Mouse (Mus musculus) splenic B cell, adult 2 months (primary cell): ENCODE results near the gene Zfp981.
"Not testable (repeated sequence)": the region's sequence is repeated elsewhere in the genome, so short reads cannot be mapped to it uniquely, and the experiment has no call there.

Source experiments
- DNase-seq: peaks from one replicate; pipeline ENCODE4 v3.0.0-alpha.2; 2011; ENCODE audit warnings: low read depth, low spot score
- H3K27me3 ChIP-seq: 2 replicates; pipeline ENCODE4 v1.6.1; 2012; ENCODE audit warnings: mild to moderate bottlenecking, low read length, moderate library complexity, mixed read lengths; ENCODE audit not compliant: control insufficient read depth, poor library complexity, insufficient read depth, severe bottlenecking
- H3K36me3 ChIP-seq: 2 replicates; pipeline ENCODE4 v1.6.1; 2012; ENCODE audit warnings: mild to moderate bottlenecking, low read length, moderate library complexity, mixed read lengths; ENCODE audit not compliant: control insufficient read depth, poor library complexity, insufficient read depth, severe bottlenecking

Zfp981 gene

GRCm38 (mm10) chr4:146509029-146509428 is 7.2 kb downstream of the Zfp981 start:
- not testable (repeated sequence) for H3K27me3 ChIP-seq, H3K36me3 ChIP-seq, DNase-seq

DNA sequence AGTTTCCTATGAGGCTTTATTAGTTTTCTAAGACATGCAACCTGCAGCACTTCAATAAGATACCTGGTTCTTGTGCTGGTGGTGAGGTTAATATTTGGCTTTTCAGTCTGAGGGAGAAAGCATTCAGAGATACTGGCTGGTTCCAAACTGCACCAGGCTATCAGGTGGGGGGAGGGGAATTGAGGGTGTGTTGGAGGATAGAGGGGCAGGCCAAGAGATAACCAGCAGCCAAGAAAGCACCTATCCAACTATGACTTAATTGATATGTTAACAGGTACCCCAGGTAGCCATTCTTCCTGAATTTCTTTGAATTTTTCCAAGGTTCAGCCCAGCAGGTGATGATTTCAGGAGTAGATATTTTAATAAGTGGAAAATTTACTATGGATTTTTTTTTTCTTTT is 10.0 kb downstream of the Zfp981 start:
- H3K27me3 ChIP-seq, DNase-seq, H3K36me3 ChIP-seq: not testable (repeated sequence)

DNA sequence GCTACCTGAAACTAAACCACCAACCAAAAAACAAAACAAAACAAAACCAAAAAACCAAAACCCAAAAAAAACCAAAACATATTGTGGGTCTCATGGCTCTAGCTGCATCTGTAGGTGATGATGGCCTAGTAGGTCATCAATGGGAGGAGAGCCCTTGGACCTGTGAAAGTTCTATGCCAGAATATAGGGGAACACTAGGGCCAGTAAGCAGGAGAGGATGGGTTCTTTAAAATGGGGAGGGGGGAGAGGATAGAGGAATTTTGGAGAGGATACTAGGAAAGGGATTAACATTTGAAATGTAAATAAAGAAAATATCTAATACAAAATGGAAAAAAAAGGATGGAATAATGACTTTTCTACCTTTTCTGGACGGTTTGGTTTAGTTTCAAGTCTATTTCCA is 14.6 kb downstream of the Zfp981 start:
- Histone ChIP-seq H3K36me3 (no peaks in the 10 kb centered on the region), H3K27me3 (no peaks in the 10 kb centered on the region)
- DNase-seq = no peak

GRCm38 (mm10) chr4:146517150-146517549 is 15.3 kb downstream of the Zfp981 start:
- not testable (repeated sequence) for H3K27me3 ChIP-seq, DNase-seq, H3K36me3 ChIP-seq

DNA sequence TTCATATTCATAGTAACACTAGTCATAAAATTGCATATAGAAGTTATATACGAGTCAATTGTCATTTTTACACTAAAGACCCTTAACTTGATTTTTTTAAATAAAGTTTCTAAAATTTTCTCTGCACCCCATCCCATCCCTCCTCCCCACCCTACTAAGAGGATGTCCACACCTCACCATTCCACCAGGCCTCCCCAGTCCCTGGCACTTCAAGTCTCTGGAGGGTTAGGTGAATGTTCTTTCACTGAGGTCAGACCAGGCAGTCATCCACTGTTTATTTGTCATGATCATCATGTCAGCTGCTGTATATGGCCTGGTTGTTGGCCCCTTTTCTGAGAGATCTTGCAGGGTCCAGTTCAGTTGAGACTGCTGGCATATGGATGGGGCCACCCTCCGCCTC is 18.9 kb downstream of the Zfp981 start:
- DNase-seq = no peak
- Histone ChIP-seq H3K36me3 (no peaks in the 10 kb centered on the region), H3K27me3 (no peaks in the 10 kb centered on the region)

- no peak for DNase-seq
- Histone ChIP-seq H3K36me3 (no peaks in the 10 kb centered on the region), H3K27me3 (no peaks in the 10 kb centered on the region)
Observed at GRCm38 (mm10) chr4:146534574-146534973, 32.7 kb downstream of the Zfp981 start.

- Histone ChIP-seq H3K27me3 (no peaks in the 10 kb centered on the region), H3K36me3 (no peaks in the 10 kb centered on the region)
- DNase-seq = no peak
Observed at GRCm38 (mm10) chr4:146535883-146536282, 34.1 kb downstream of the Zfp981 start.

GRCm38 (mm10) chr4:146579905-146580873 is 78.4 kb downstream of the Zfp981 start:
- H3K36me3 ChIP-seq, DNase-seq, H3K27me3 ChIP-seq: not testable (repeated sequence)
